Mouse (Mus musculus) midbrain, embryonic 13.5 days (tissue): Measurements from ENCODE around the gene Snrnp27. TPM values are rescaled to one million over a fixed set of nuclear protein-coding genes. Genes with fewer than 3 reads are reported as not detected.

Source experiments
- ATAC-seq: fragments of 200-750 bp; cut with Nextera tagmentation; 2 replicates; pipeline ENCODE4 v1.8.0; 2017; ENCODE audit warnings: mild to moderate bottlenecking, moderate TSS enrichment, moderate library complexity
- H3K27ac ChIP-seq: fragments of 300-500 bp; sonication (generic); 2 replicates; pipeline ENCODE4 v1.5.1; 2015; ENCODE audit warnings: inconsistent platforms, mild to moderate bottlenecking, moderate library complexity
- H3K27me3 ChIP-seq: fragments of 300-500 bp; sonication (generic); 2 replicates; pipeline ENCODE4 v1.6.1; 2015; ENCODE audit warnings: mild to moderate bottlenecking, inconsistent platforms
- H3K36me3 ChIP-seq: fragments of 300-500 bp; sonication (generic); 2 replicates; pipeline ENCODE4 v1.6.1; 2015; ENCODE audit warnings: mild to moderate bottlenecking, inconsistent platforms
- H3K4me1 ChIP-seq: fragments of 300-500 bp; sonication (generic); replicated peaks from 2 replicates; pipeline ENCODE4 v1.6.1; 2015; ENCODE audit warnings: inconsistent platforms
- H3K4me2 ChIP-seq: fragments of 300-500 bp; sonication (generic); replicated peaks from 2 replicates; pipeline ENCODE4 v1.6.1; 2015; ENCODE audit warnings: moderate library complexity, mild to moderate bottlenecking, inconsistent platforms
- H3K4me3 ChIP-seq: fragments of 300-500 bp; sonication (generic); replicated peaks from 2 replicates; pipeline ENCODE4 v1.5.1; 2015; ENCODE audit warnings: mild to moderate bottlenecking, inconsistent platforms
- H3K9ac ChIP-seq: fragments of 300-500 bp; sonication (generic); replicated peaks from 2 replicates; pipeline ENCODE4 v1.6.1; 2015; ENCODE audit warnings: mild to moderate bottlenecking, inconsistent platforms
- H3K9me3 ChIP-seq: fragments of 300-500 bp; sonication (generic); 2 replicates; pipeline ENCODE4 v1.6.1; 2016; ENCODE audit warnings: mild to moderate bottlenecking, inconsistent platforms
- WGBS: fragments of 180-500 bp; shearing (Covaris S2); methylation state at CpG from one replicate; pipeline ENCODE4 v1.1.7; 2015; 5-methylcytosine and 5-hydroxymethylcytosine counted together
- polyA plus RNA-seq: library from polyadenylated mRNA; unstranded; fragments of >200 nt; fragmentation: Nextera tagmentation; extraction: Ambion mirVana; gene quantifications from 2 replicates; pipeline ENCODE4 v1.2.1, GENCODE M21; 2015

Gene Snrnp27
- polyA plus RNA-seq, 1 experiment from 2014 or later, result 117 TPM

GRCm38 (mm10) chr6:86637171-86637835, 47.0 kb downstream of the Snrnp27 start:
- Histone ChIP-seq H3K4me1 (no peaks in the 10 kb centered on the region), H3K4me3 (no peak overlapping the region), H3K27ac (no peak overlapping the region), H3K36me3 (no peaks in the 10 kb centered on the region), H3K9me3 (no peaks in the 10 kb centered on the region), H3K9ac (no peak overlapping the region), H3K4me2 (no peak overlapping the region), H3K27me3 (no peaks in the 10 kb centered on the region)
- ATAC-seq, result no peak
- WGBS, result 66% methylated on average over 4 of the region's 4 CpGs

GRCm38 (mm10) chr6:86636495-86636894, 47.8 kb downstream of the Snrnp27 start:
- 73% methylated on average over 2 of the region's 2 CpGs for WGBS
- H3K4me3 ChIP-seq, result no peak overlapping the region
- no peaks in the 10 kb centered on the region for H3K36me3 ChIP-seq
- H3K27me3 ChIP-seq, result no peaks in the 10 kb centered on the region
- no peak overlapping the region for H3K9ac ChIP-seq
- H3K27ac ChIP-seq, result no peak overlapping the region
- no peak for ATAC-seq
- no peaks in the 10 kb centered on the region for H3K9me3 ChIP-seq
- H3K4me1 ChIP-seq, result no peaks in the 10 kb centered on the region
- no peak overlapping the region for H3K4me2 ChIP-seq

GRCm38 (mm10) chr6:86630141-86630540, 54.2 kb downstream of the Snrnp27 start:
- H3K9me3 ChIP-seq, result no peaks in the 10 kb centered on the region
- no peaks in the 10 kb centered on the region for H3K4me1 ChIP-seq
- 82% methylated on average over 3 of the region's 3 CpGs for WGBS
- H3K27me3 ChIP-seq, result no peaks in the 10 kb centered on the region
- no peak for ATAC-seq
- H3K4me2 ChIP-seq, result no peak overlapping the region
- H3K9ac ChIP-seq, result no peak overlapping the region
- H3K36me3 ChIP-seq, result no peaks in the 10 kb centered on the region
- H3K27ac ChIP-seq, result no peak overlapping the region
- H3K4me3 ChIP-seq, result no peak overlapping the region

GRCm38 (mm10) chr6:86627946-86628345, 56.4 kb downstream of the Snrnp27 start, which contains the start of gene Asprv1:
Gene Asprv1, plus strand, starts transcription at chr6:86628164.
- H3K27me3 ChIP-seq, result no peaks in the 10 kb centered on the region
- H3K4me3 ChIP-seq, result no peak within 1 kb of the TSS
- H3K9me3 ChIP-seq, result no peaks in the 10 kb centered on the region
- no peak within 1 kb of the TSS for H3K4me2 ChIP-seq
- WGBS, result 48% methylated on average over 10 of the region's 10 CpGs
- no peak within 1 kb of the TSS for H3K27ac ChIP-seq
- no peaks in the 10 kb centered on the region for H3K36me3 ChIP-seq
- H3K9ac ChIP-seq, result no peak within 1 kb of the TSS
- ATAC-seq, result no peak
- H3K4me1 ChIP-seq, result no peaks in the 10 kb centered on the region

Other genes with a start within 250 kb of the Snrnp27 start
- 27.7 and 28.8 TPM in 2 replicates for gene C87436, start 246.1 kb downstream of the Snrnp27 start, polyA plus RNA-seq
- gene Pcbp1, start 158.2 kb downstream of the Snrnp27 start, polyA plus RNA-seq, result 246 and 342 TPM in 2 replicates
- gene Asprv1, start 56.4 kb downstream of the Snrnp27 start, polyA plus RNA-seq, result 0.50 and 0.59 TPM in 2 replicates
- gene Mxd1, start 15.4 kb downstream of the Snrnp27 start, polyA plus RNA-seq, result 26.3 and 27.9 TPM in 2 replicates
- gene Gmcl1, start 48.9 kb upstream of the Snrnp27 start, polyA plus RNA-seq, result 36.0 and 41.0 TPM in 2 replicates
- gene Anxa4, start 109.1 kb upstream of the Snrnp27 start, polyA plus RNA-seq, result 3.2 and 3.4 TPM in 2 replicates
- 32.1 and 34.4 TPM in 2 replicates for gene Aak1, start 165.0 kb upstream of the Snrnp27 start, polyA plus RNA-seq